Mouse (Mus musculus): ENCODE results near the gene Kcnq1. TPM values are rescaled to one million over a fixed set of nuclear protein-coding genes. Genes with fewer than 3 reads are reported as not detected.
A peak's percentile ranks its signal among the peaks of the same experiment; 100 is the strongest.

Kcnq1 gene
- total and polyA plus RNA-seq, 3 experiments = 0.63 to 0.96 TPM; not detected in 1

DNA sequence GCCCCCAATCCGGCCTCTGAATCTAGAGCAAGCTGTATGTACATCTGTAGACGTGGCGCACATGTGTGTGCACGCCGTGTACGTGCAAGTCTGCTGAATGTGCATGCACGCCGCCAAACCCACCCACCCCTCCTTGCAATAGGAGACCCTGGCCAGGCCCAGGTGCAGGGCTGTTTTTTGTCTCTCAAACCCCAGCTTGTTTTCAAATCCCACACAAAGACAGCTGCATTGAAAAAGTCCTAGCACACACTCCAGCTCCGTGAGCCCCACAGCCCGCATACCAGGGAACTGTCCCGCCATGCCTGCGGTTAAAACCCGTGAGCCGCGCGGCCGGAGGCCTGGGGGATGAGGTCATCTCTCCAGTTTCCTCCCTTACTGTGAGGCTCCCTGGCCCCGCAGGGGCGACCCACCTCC lies 48.3 kb downstream of the Kcnq1 start:
- Histone ChIP-seq H3K36me3 (ENCODE audit: control insufficient read depth in 1 of 2, insufficient read depth in 2 of 2, low read length in 2 of 2) (no peaks in the 10 kb centered on the region), H3K79me2 (ENCODE audit: control insufficient read depth, insufficient read depth, low read length, poor library complexity) (no peaks in the 10 kb centered on the region), H3K27ac (ENCODE audit: control insufficient read depth, low read depth, low read length) (no peak overlapping the region), H3K27me3 (ENCODE audit: control insufficient read depth in 1 of 2, insufficient read depth in 2 of 2, low read length in 2 of 2) (no peaks in the 10 kb centered on the region), H3K4me3 (ENCODE audit: control insufficient read depth in 1 of 2, insufficient read depth in 1 of 2, low read depth in 2 of 2, low read length in 2 of 2) (no peak overlapping the region), H3K9me3 (replicated peaks; ENCODE audit: insufficient read depth, low read length) (no peaks in the 10 kb centered on the region), H3K4me1 (ENCODE audit: control insufficient read depth in 1 of 2, insufficient read depth in 2 of 2, low read length in 2 of 2) (0 out of 4 replicates have a peak, but pooled peaks cover 0 to 7% of the 10 kb centered on the region in 2 experiments), H3K9ac (ENCODE audit: control insufficient read depth, low read depth, low read length, poor library complexity, severe bottlenecking) (peak overlapping the region; percentile 65; the same call in 1 of the 2 replicates)
- TF ChIP-seq ZKSCAN1 (IDR thresholded peaks at IDR 0.05; ENCODE audit: low read depth, low read length) = no peak
- no peak for TF ChIP-seq POLR2A (IDR thresholded peaks at IDR 0.05; ENCODE audit: control insufficient read depth in 1 of 2, insufficient read depth in 1 of 2, low read depth in 1 of 2, low read length in 2 of 2, poor library complexity in 1 of 2)
- TF ChIP-seq MAFK (IDR thresholded peaks at IDR 0.05; ENCODE audit: borderline replicate concordance, low read depth, low read length) = no peak
- TF ChIP-seq MYB (IDR thresholded peaks at IDR 0.05; ENCODE audit: low read depth, low read length) = no peak
- no peak for TF ChIP-seq GATA1 (IDR thresholded peaks at IDR 0.05; ENCODE audit: low read depth, low read length)
- TF ChIP-seq POLR2AphosphoS2 (IDR thresholded peaks at IDR 0.05; ENCODE audit: low read length) = no peak
- no peak for TF ChIP-seq EP300 (IDR thresholded peaks at IDR 0.05; ENCODE audit: low read depth in 1 of 2, low read length in 2 of 2)
- no peak for TF ChIP-seq ZMIZ1 (IDR thresholded peaks at IDR 0.05; ENCODE audit: low read depth, low read length)
- TF ChIP-seq ZC3H11A (IDR thresholded peaks at IDR 0.05; ENCODE audit: low read depth, low read length) = no peak
- no peak for TF ChIP-seq USF2 (IDR thresholded peaks at IDR 0.05; ENCODE audit: borderline replicate concordance in 1 of 2, insufficient read depth in 1 of 2, low read depth in 1 of 2, low read length in 2 of 2)
- no peak for TF ChIP-seq BHLHE40 (IDR thresholded peaks at IDR 0.05; ENCODE audit: borderline replicate concordance, low read depth, low read length)
- TF ChIP-seq SIN3A (IDR thresholded peaks at IDR 0.05; ENCODE audit: low read length) = no peak
- no peak for TF ChIP-seq TCF12 (IDR thresholded peaks at IDR 0.05; ENCODE audit: low read depth, low read length)
- TF ChIP-seq MYC (IDR thresholded peaks at IDR 0.05; ENCODE audit: low read depth, low read length) = no peak
- no peak for TF ChIP-seq TBP (IDR thresholded peaks at IDR 0.05; ENCODE audit: low read depth, low read length)
- TF ChIP-seq KAT2A (conservative IDR thresholded peaks at IDR 0.05; ENCODE audit: low read depth, low read length) = no peak
- no peak for TF ChIP-seq CHD2 (IDR thresholded peaks at IDR 0.05; ENCODE audit: low read length)
- no peak for DNase-seq (ENCODE audit: low read depth, low spot score)

- no peaks in the 10 kb centered on the region for H3K9me3 ChIP-seq (replicated peaks; ENCODE audit: insufficient read depth, low read length)
- DNase-seq (ENCODE audit: low read depth, low spot score) = no peak
- TF ChIP-seq RAD21 (IDR thresholded peaks at IDR 0.05; ENCODE audit: low read depth, low read length) = no peak
- no peak for TF ChIP-seq POLR2AphosphoS2 (IDR thresholded peaks at IDR 0.05; ENCODE audit: low read length)
- TF ChIP-seq MEF2A (IDR thresholded peaks at IDR 0.05; ENCODE audit: extremely low read depth, insufficient replicate concordance, low read depth, low read length, poor library complexity, severe bottlenecking) = no peak
- no peak for TF ChIP-seq ZC3H11A (IDR thresholded peaks at IDR 0.05; ENCODE audit: low read depth, low read length)
- TF ChIP-seq UBTF (IDR thresholded peaks at IDR 0.05; ENCODE audit: borderline replicate concordance, insufficient read depth, low read depth, low read length) = no peak
- TF ChIP-seq POLR2A (IDR thresholded peaks at IDR 0.05; ENCODE audit: control insufficient read depth in 1 of 2, insufficient read depth in 1 of 2, low read depth in 1 of 2, low read length in 2 of 2, poor library complexity in 1 of 2) = no peak
- TF ChIP-seq TCF12 (IDR thresholded peaks at IDR 0.05; ENCODE audit: low read depth, low read length) = no peak
- TF ChIP-seq MYC (IDR thresholded peaks at IDR 0.05; ENCODE audit: low read depth, low read length) = no peak
- TF ChIP-seq MAX (IDR thresholded peaks at IDR 0.05; ENCODE audit: low read length) = no peak
- TF ChIP-seq E2F4 (IDR thresholded peaks at IDR 0.05; ENCODE audit: borderline replicate concordance, low read depth, low read length) = no peak
- no peak for TF ChIP-seq POLR2AphosphoS5 (IDR thresholded peaks at IDR 0.05; ENCODE audit: borderline replicate concordance, low read depth, low read length)
- TF ChIP-seq BHLHE40 (IDR thresholded peaks at IDR 0.05; ENCODE audit: borderline replicate concordance, low read depth, low read length) = no peak
- no peak for TF ChIP-seq KAT2A (conservative IDR thresholded peaks at IDR 0.05; ENCODE audit: low read depth, low read length)
- TF ChIP-seq TBP (IDR thresholded peaks at IDR 0.05; ENCODE audit: low read depth, low read length) = no peak
- no peak for TF ChIP-seq JUND (IDR thresholded peaks at IDR 0.05; ENCODE audit: low read depth, low read length)
- no peak for TF ChIP-seq NELFE (IDR thresholded peaks at IDR 0.05; ENCODE audit: low read depth, low read length)
- TF ChIP-seq SIN3A (IDR thresholded peaks at IDR 0.05; ENCODE audit: low read length) = no peak
- TF ChIP-seq MXI1 (IDR thresholded peaks at IDR 0.05; ENCODE audit: low read depth, low read length) = no peak
- H3K9ac ChIP-seq (ENCODE audit: control insufficient read depth, low read depth, low read length, poor library complexity, severe bottlenecking) = no peak overlapping the region
- H3K4me3 ChIP-seq (ENCODE audit: control insufficient read depth in 1 of 2, insufficient read depth in 1 of 2, low read depth in 2 of 2, low read length in 2 of 2) = no peak overlapping the region
- 0 out of 4 replicates have a peak, but pooled peaks cover 0 to 7% of the 10 kb centered on the region in 2 experiments for H3K4me1 ChIP-seq (ENCODE audit: control insufficient read depth in 1 of 2, insufficient read depth in 2 of 2, low read length in 2 of 2)
- H3K79me2 ChIP-seq (ENCODE audit: control insufficient read depth, insufficient read depth, low read length, poor library complexity) = no peaks in the 10 kb centered on the region
- H3K36me3 ChIP-seq (ENCODE audit: control insufficient read depth in 1 of 2, insufficient read depth in 2 of 2, low read length in 2 of 2) = no peaks in the 10 kb centered on the region
- no peak overlapping the region for H3K27ac ChIP-seq (ENCODE audit: control insufficient read depth, low read depth, low read length)
- no peaks in the 10 kb centered on the region for H3K27me3 ChIP-seq (ENCODE audit: control insufficient read depth in 1 of 2, insufficient read depth in 2 of 2, low read length in 2 of 2)
These were observed 49.1 kb downstream of the Kcnq1 start for GRCm38 (mm10) chr7:143155257-143155656.

All from MEL (cell line).